Comparison of ENCODE assay signal across 18 mouse cellular contexts in genomic region chr4:99186412-99187125, GRCm38 (mm10). TPM values are rescaled to one million over a fixed set of nuclear protein-coding genes. Genes with fewer than 3 reads are reported as not detected.
DNase-seq lines count a peak whose midpoint lies in the region; ATAC-seq and TF ChIP-seq lines count a peak whose summit lies in the region.
"Had no signal": no experiment of that assay in that cellular context is flagged by ENCODE, and none has a peak within 500 bp of the region (broad histone marks: within the 10 kb centered on the region; RNA-seq: fewer than 3 reads in every experiment).

No protein-coding gene starts in this region.

- H3K4me1 ChIP-seq in testis, adult 2 months (ENCODE audit: control insufficient read depth, insufficient read depth, low read length) = peaks cover 5% of the 10 kb centered on the region
- H3K4me1 ChIP-seq: hindbrain, embryonic 13.5 days had no signal

- H3K79me2 ChIP-seq in macrophage (ENCODE audit: inconsistent target) = no peaks in the 10 kb centered on the region

- TF ChIP-seq CTCF in testis, adult 2 months (IDR thresholded peaks at IDR 0.05; ENCODE audit: control insufficient read depth, insufficient read depth, insufficient replicate concordance, low read depth, low read length) = no peak

- no peaks in the 10 kb centered on the region for H3K27me3 ChIP-seq in testis, adult 2 months (ENCODE audit: control insufficient read depth, insufficient read depth, low read length)
- H3K27me3 ChIP-seq: hindbrain, embryonic 13.5 days had no signal

- 25% methylated on average over 11 of the region's 11 CpGs for WGBS in macrophage (ENCODE audit: missing documents)

- no peak for ATAC-seq in erythroblast, adult 5-6 weeks (replicated peaks; ENCODE audit: low FRiP score, poor library complexity, severe bottlenecking)
- ATAC-seq: forebrain, postnatal 0 days had no signal

- H3K4me3 ChIP-seq in testis, adult 2 months (ENCODE audit: control insufficient read depth, low read depth, low read length) = peak overlapping the region; percentile 7
- H3K4me3 ChIP-seq in macrophage (ENCODE audit: inconsistent target) = no peak overlapping the region
- H3K4me3 ChIP-seq: erythroblast, embryonic 14.5 days; hindbrain, embryonic 13.5 days had no signal

- peak; percentile 41 for DNase-seq in heart, adult 9 months (ENCODE audit: low spot score in 2 of 2)
- no peak for DNase-seq in heart, adult 8-10 months (ENCODE audit: low spot score)
- no peak for DNase-seq in testis, postnatal 10 days (ENCODE audit: low spot score)
- DNase-seq in left cerebral cortex, adult 8-10 months (ENCODE audit: low spot score in 2 of 2) = no peak
- DNase-seq in layer of hippocampus, adult 9-10 months (ENCODE audit: low spot score) = no peak
- DNase-seq: cerebellum, adult 9-11 months; forebrain, postnatal 0 days; kidney, adult 11 months; kidney, postnatal 10 days; left cerebral cortex, postnatal 4 days; lung, embryonic 14.5 days; midbrain, embryonic 14.5 days; thymus, adult 2 months had no signal

- no peaks in the 10 kb centered on the region for H3K36me3 ChIP-seq in testis, adult 2 months (ENCODE audit: control insufficient read depth, insufficient read depth, low read length)
- no peaks in the 10 kb centered on the region for H3K36me3 ChIP-seq in macrophage (ENCODE audit: inconsistent target)
- H3K36me3 ChIP-seq: hindbrain, embryonic 13.5 days had no signal

- no peak overlapping the region for H3K27ac ChIP-seq in testis, adult 2 months (ENCODE audit: control insufficient read depth, insufficient read depth, low read depth, low read length)
- peak overlapping the region; percentile 76 for H3K27ac ChIP-seq in macrophage
- H3K27ac ChIP-seq: hindbrain, embryonic 13.5 days had no signal

- no peak for TF ChIP-seq POLR2A in testis, adult 2 months (IDR thresholded peaks at IDR 0.05; ENCODE audit: control insufficient read depth, low read depth, low read length)

RNA-seq across cellular contexts. Expression of gene Atg4c, which starts 7.2 kb away (rescaled TPM):
- total RNA-seq in heart, adult 8-10 months (2022) = 1 to 10 TPM; 3.9 to 5.0 (median 4.6) TPM
- polyA plus RNA-seq in testis, adult 2 months (2012; rRNA removed) = 9.2 and 10.9 TPM in 2 replicates
- total RNA-seq in macrophage (2018; cell fraction: chromatin; rRNA removed) = 100 to 1,000 TPM in 1 of 26 experiments, 10 to 100 TPM in 25; 16.8 to 108 (median 54.2) TPM
- total RNA-seq in macrophage (2018; cell fraction: cytosol; rRNA removed) = 10 to 100 TPM in 24 of 26 experiments, 1 to 10 TPM in 2; 8.4 to 27.0 (median 20.2) TPM
- 10 to 100 TPM; 16.8 to 65.3 (median 36.8) TPM for total RNA-seq in macrophage (2018; cell fraction: nucleus; rRNA removed)
- 12.5 to 23.3 TPM (median 16.5 TPM) in 3 replicates for polyA plus RNA-seq in macrophage (2018)
- 3.1 and 5.8 TPM in 2 replicates for total RNA-seq in erythroblast, adult 5-6 weeks (2015; ENCODE audit: low replicate concordance)
- total RNA-seq in erythroblast, adult 5-6 weeks (2017; ENCODE audit: low replicate concordance) = 2.2 and 3.0 TPM in 2 replicates
- total RNA-seq in left cerebral cortex, adult 8-10 months (2022) = 10 to 100 TPM; 42.4 to 51.4 (median 47.2) TPM

Comparison
In these comparisons a context has a peak if more than half of its experiments do, and no peak if none do; other contexts are left out.
1. DNase-seq: peak in heart, adult 9 months (2 of 2); none in heart, adult 8-10 months (single experiment), testis, postnatal 10 days (single experiment), left cerebral cortex, adult 8-10 months (0 of 2) and layer of hippocampus, adult 9-10 months (single experiment).
2. RNA of gene Atg4c, which starts 7.2 kb away (total RNA-seq): 42.4 to 51.4 TPM in left cerebral cortex, adult 8-10 months; 2.2 to 5.8 TPM in erythroblast, adult 5-6 weeks and 3.9 to 5.0 TPM in heart, adult 8-10 months; every median in the first group is over 4 times any median in the second.